Mouse (Mus musculus) neutrophil, adult 5-6 weeks (primary cell): ENCODE measurements around the gene Snx25. TPM values are rescaled to one million over a fixed set of nuclear protein-coding genes. Genes with fewer than 3 reads are reported as not detected.

Experiments used
- total RNA-seq: library from RNA; stranded (forward); fragments of 200-1000 nt; gene quantifications from 2 replicates; pipeline ENCODE4 v1.2.3, GENCODE M21; 2017

Gene Snx25
- total RNA-seq, 1 experiment from 2014 or later, result 35.5 TPM

Other genes starting within 250 kb of the Snx25 start
- gene Ccdc110, start 217.5 kb downstream of the Snx25 start, total RNA-seq, result not detected in 2 replicates
- gene 1700029J07Rik, start 176.9 kb downstream of the Snx25 start, total RNA-seq, result 6.8 and 8.8 TPM in 2 replicates
- 59.1 and 70.5 TPM in 2 replicates for gene Ufsp2, start 176.6 kb downstream of the Snx25 start, total RNA-seq
- gene Lrp2bp, start 152.9 kb downstream of the Snx25 start, total RNA-seq, result 0.23 and 0.25 TPM in 2 replicates
- 41.3 and 43.2 TPM in 2 replicates for gene Ankrd37, start 146.5 kb downstream of the Snx25 start, total RNA-seq
- gene Cfap97, start 388 bp downstream of the Snx25 start, total RNA-seq, result 22.3 and 25.0 TPM in 2 replicates
- 26.7 and 45.7 TPM in 2 replicates for gene Slc25a4, start 59.1 kb upstream of the Snx25 start, total RNA-seq
- gene Helt, start 142.5 kb upstream of the Snx25 start, total RNA-seq, result not detected in 2 replicates